Mouse (Mus musculus) inflammation-experienced regulatory T-cells, adult 6 months (primary cell): ENCODE data around the gene Ms4a4d. TPM values are rescaled to one million over a fixed set of nuclear protein-coding genes. Genes with fewer than 3 reads are reported as not detected.

Source experiments
- ATAC-seq: one replicate; pipeline ENCODE4 v1.8.0; 2017
- polyA plus RNA-seq, 3 experiments: library from polyadenylated mRNA; unstranded; fragments of 100-300 nt; shearing (Covaris generic); gene quantifications; one replicate each; pipeline ENCODE4 v1.2.1; 2017

The Ms4a4d gene
- polyA plus RNA-seq, 3 experiments from 2014 or later = 2.1 to 5.3 (median 3.7) TPM

DNA sequence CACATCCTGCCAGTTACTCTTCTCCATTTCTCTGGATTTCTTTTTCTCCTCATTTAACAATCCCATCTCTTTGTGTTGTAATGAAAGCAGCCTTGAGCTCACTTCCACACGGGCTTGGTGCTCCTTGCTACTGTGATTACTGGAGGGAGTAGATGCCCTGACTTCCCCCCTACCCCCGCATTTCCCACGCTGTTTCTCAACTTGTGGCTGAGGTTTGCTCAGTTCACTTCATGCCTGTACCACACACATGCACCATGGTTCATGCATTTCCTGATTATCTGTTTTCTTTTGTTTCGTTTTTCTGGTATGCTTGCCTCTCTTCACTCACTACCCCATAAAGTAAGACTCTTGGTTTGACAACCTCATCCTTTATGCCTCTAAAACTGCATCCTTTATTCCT lies 52.6 kb downstream of the Ms4a4d start:
- ATAC-seq = peak; percentile 88

GRCm38 (mm10) chr19:11589891-11590449 lies 53.4 kb downstream of the Ms4a4d start:
- ATAC-seq = peak; percentile 51

DNA sequence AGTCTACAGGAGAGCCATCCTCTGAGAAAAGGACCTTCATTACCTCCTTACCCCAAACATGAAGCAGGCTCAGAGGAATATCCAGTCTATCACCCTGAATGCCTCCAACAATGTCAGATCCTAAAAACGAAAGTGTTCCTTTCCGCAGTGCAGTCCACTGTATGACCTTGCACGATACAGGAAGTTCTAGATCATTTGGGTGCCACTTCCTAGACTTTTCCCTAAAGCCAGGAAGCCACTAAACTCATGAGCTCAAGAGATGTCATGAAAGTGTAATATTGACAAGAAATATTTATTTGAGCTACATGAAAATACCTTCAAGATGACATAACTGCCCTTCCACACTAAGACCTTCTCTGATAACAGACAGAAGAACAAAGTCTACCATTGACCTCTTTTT lies 64.7 kb downstream of the Ms4a4d start:
- peak; percentile 72 for ATAC-seq

GRCm38 (mm10) chr19:11602026-11602425 lies 65.4 kb downstream of the Ms4a4d start:
- peak; percentile 90 for ATAC-seq

- no peak for ATAC-seq
Measured at GRCm38 (mm10) chr19:11604603-11605002, 68.0 kb downstream of the Ms4a4d start, which contains the start of gene Ms4a6d. Gene Ms4a6d (minus strand): TSS chr19:11604849.

Other genes with a start within 250 kb of the Ms4a4d start
- not detected for gene Ms4a14, start 222.3 kb upstream of the Ms4a4d start, polyA plus RNA-seq
- gene Ms4a7, start 200.7 kb upstream of the Ms4a4d start, polyA plus RNA-seq = under 1 TPM in 1 of 3 experiments, not detected in 2; 0.68 TPM
- 1 to 10 TPM in 2 of 3 experiments, not detected in 1; 1.2 to 3.9 TPM for gene Ms4a4a, start 161.3 kb upstream of the Ms4a4d start, polyA plus RNA-seq
- gene Ms4a4c, start 132.0 kb upstream of the Ms4a4d start, polyA plus RNA-seq = 10 to 100 TPM; 37.0 to 78.1 (median 53.9) TPM
- 1,000 to 10,000 TPM; 2,395 to 2,899 (median 2,705) TPM for gene Ms4a4b, start 93.2 kb upstream of the Ms4a4d start, polyA plus RNA-seq
- 10 to 100 TPM; 17.0 to 36.7 (median 21.0) TPM for gene Ms4a6c, start 67.4 kb upstream of the Ms4a4d start, polyA plus RNA-seq
- 100 to 1,000 TPM; 382 to 635 (median 544) TPM for gene Gm8369, start 50.9 kb upstream of the Ms4a4d start, polyA plus RNA-seq
- gene Ms4a6b, start 20.3 kb upstream of the Ms4a4d start, polyA plus RNA-seq = 1,000 to 10,000 TPM; 1,170 to 1,320 (median 1,200) TPM
- gene Ms4a6d, start 68.0 kb downstream of the Ms4a4d start, polyA plus RNA-seq = 10 to 100 TPM; 17.3 to 36.2 (median 20.1) TPM
- gene Ms4a2, start 86.9 kb downstream of the Ms4a4d start, polyA plus RNA-seq = under 1 TPM in 1 of 3 experiments, not detected in 2; 0.26 TPM
- not detected for gene Ms4a3, start 104.0 kb downstream of the Ms4a4d start, polyA plus RNA-seq
- gene Oosp2, start 123.8 kb downstream of the Ms4a4d start, polyA plus RNA-seq = not detected
- not detected for gene Oosp1, start 154.3 kb downstream of the Ms4a4d start, polyA plus RNA-seq
- not detected for gene Oosp3, start 160.3 kb downstream of the Ms4a4d start, polyA plus RNA-seq
- not detected for gene Gif, start 210.8 kb downstream of the Ms4a4d start, polyA plus RNA-seq
- 10 to 100 TPM; 34.9 to 46.7 (median 44.9) TPM for gene Mrpl16, start 233.6 kb downstream of the Ms4a4d start, polyA plus RNA-seq